ENCODE assay signal across 22 mouse cellular contexts in the genomic region with DNA sequence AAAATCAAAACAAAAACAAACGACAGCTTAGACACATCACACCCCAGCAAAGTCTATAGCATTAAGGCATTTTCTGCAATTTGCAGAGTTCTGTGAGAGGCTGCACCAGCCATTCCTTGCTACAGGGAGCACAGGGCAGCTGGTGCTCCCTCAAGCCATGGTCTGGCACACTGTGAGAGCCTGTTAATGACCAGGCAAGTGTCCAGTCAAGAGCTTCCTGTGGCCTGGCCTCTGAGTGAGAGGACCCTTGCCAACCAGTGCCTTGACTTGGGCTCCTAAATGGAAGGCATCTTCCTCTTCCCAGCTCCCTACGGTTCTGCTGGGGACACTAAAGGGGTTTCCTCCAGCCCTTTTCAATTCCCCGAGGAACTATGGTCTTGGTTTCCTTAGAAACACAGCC. TPM values are rescaled to one million over a fixed set of nuclear protein-coding genes. Genes with fewer than 3 reads are reported as not detected.
DNase-seq lines count a peak whose midpoint lies in the region; ATAC-seq and TF ChIP-seq lines count a peak whose summit lies in the region.
"Had no signal": no experiment of that assay in that cellular context is flagged by ENCODE, and none has a peak within 500 bp of the region (broad histone marks: within the 10 kb centered on the region; RNA-seq: fewer than 3 reads in every experiment).

No protein-coding gene starts in this region.

- H3K9me3 ChIP-seq in hindbrain, postnatal 0 days (ENCODE audit: low read length) = no peaks in the 10 kb centered on the region
- no peaks in the 10 kb centered on the region for H3K9me3 ChIP-seq in hindbrain, embryonic 16.5 days (ENCODE audit: control insufficient read depth, low read length)
- no peaks in the 10 kb centered on the region for H3K9me3 ChIP-seq in limb, embryonic 13.5 days
- no peaks in the 10 kb centered on the region for H3K9me3 ChIP-seq in lung, postnatal 0 days (ENCODE audit: low read length)
- no peaks in the 10 kb centered on the region for H3K9me3 ChIP-seq in heart, embryonic 11.5 days (replicated peaks; ENCODE audit: control insufficient read depth, low read length)
- H3K9me3 ChIP-seq: stomach, embryonic 15.5 days had no signal

- TF ChIP-seq EP300 in lung, postnatal 0 days (IDR thresholded peaks at IDR 0.05) = no peak

- peak; percentile 30 for DNase-seq in hindbrain, postnatal 0 days (ENCODE audit: low spot score)
- DNase-seq in cerebellum, adult 11 months = peak; percentile 47
- DNase-seq in cerebellum, adult 9-10 months = peak; percentile 72
- DNase-seq in lung, postnatal 0 days (ENCODE audit: low spot score) = no peak
- DNase-seq in urinary bladder, postnatal 4 days (ENCODE audit: low spot score in 2 of 2) = no peak
- DNase-seq: heart, adult 2 months; kidney, adult 18-20 months; kidney, postnatal 14 days; lung, adult 18-20 months; lung, postnatal 36 days; spleen, adult 18-20 months; thymus, adult 2 months had no signal

- no peak overlapping the region for H3K4me2 ChIP-seq in hindbrain, postnatal 0 days (ENCODE audit: low read depth, low read length)
- no peak overlapping the region for H3K4me2 ChIP-seq in hindbrain, embryonic 16.5 days (ENCODE audit: low read length)
- no peak overlapping the region for H3K4me2 ChIP-seq in limb, embryonic 13.5 days (replicated peaks)
- no peak overlapping the region for H3K4me2 ChIP-seq in lung, postnatal 0 days (replicated peaks; ENCODE audit: low read depth, low read length)
- H3K4me2 ChIP-seq in heart, embryonic 11.5 days = no peak overlapping the region
- H3K4me2 ChIP-seq: hindbrain, embryonic 14.5 days; stomach, embryonic 15.5 days had no signal

- peak overlapping the region; percentile 52; the same call in 1 of the 2 replicates for H3K27ac ChIP-seq in hindbrain, postnatal 0 days
- no peak overlapping the region for H3K27ac ChIP-seq in hindbrain, embryonic 16.5 days (ENCODE audit: low read depth, low read length)
- no peak overlapping the region for H3K27ac ChIP-seq in limb, embryonic 13.5 days
- no peak overlapping the region for H3K27ac ChIP-seq in lung, postnatal 0 days (ENCODE audit: low read length)
- H3K27ac ChIP-seq in heart, embryonic 11.5 days (ENCODE audit: low read depth, low read length) = no peak overlapping the region
- H3K27ac ChIP-seq: heart, adult 2 months; stomach, embryonic 15.5 days had no signal

- no peak overlapping the region for H3K4me3 ChIP-seq in hindbrain, postnatal 0 days (ENCODE audit: low read length)
- H3K4me3 ChIP-seq in hindbrain, embryonic 16.5 days (ENCODE audit: low read length) = no peak overlapping the region
- no peak overlapping the region for H3K4me3 ChIP-seq in limb, embryonic 13.5 days
- no peak overlapping the region for H3K4me3 ChIP-seq in lung, postnatal 0 days (ENCODE audit: low read depth, low read length)
- H3K4me3 ChIP-seq in heart, embryonic 11.5 days (ENCODE audit: low read depth, low read length) = no peak overlapping the region
- H3K4me3 ChIP-seq: erythroblast, embryonic 14.5 days; heart, adult 2 months; stomach, embryonic 15.5 days had no signal

- TF ChIP-seq CTCF in hindbrain, postnatal 0 days (IDR thresholded peaks at IDR 0.05; ENCODE audit: low read depth) = no peak
- no peak for TF ChIP-seq CTCF in lung, postnatal 0 days (IDR thresholded peaks at IDR 0.05)

- ATAC-seq in hindbrain, postnatal 0 days = no peak
- no peak for ATAC-seq in hindbrain, embryonic 16.5 days
- ATAC-seq in limb, embryonic 13.5 days (ENCODE audit: low FRiP score, low read depth) = no peak
- ATAC-seq in lung, postnatal 0 days = no peak
- ATAC-seq in heart, embryonic 11.5 days (replicated peaks; ENCODE audit: insufficient number of reproducible peaks, low FRiP score, low TSS enrichment) = no peak
- ATAC-seq: Patski had no signal

- 0 out of 2 replicates have a peak, but pooled peaks cover 14% of the 10 kb centered on the region for H3K4me1 ChIP-seq in hindbrain, postnatal 0 days (ENCODE audit: insufficient read depth, low read length)
- peaks cover 5% of the 10 kb centered on the region for H3K4me1 ChIP-seq in hindbrain, embryonic 16.5 days (ENCODE audit: control insufficient read depth, insufficient read depth, low read depth, low read length)
- H3K4me1 ChIP-seq in limb, embryonic 13.5 days = peaks cover 29% of the 10 kb centered on the region
- no peaks in the 10 kb centered on the region for H3K4me1 ChIP-seq in lung, postnatal 0 days (ENCODE audit: insufficient read depth, low read depth, low read length)
- 0 out of 2 replicates have a peak, but pooled peaks cover 3% of the 10 kb centered on the region for H3K4me1 ChIP-seq in heart, embryonic 11.5 days (ENCODE audit: control insufficient read depth, insufficient read depth, low read length)
- H3K4me1 ChIP-seq: stomach, embryonic 15.5 days had no signal

- H3K27me3 ChIP-seq in hindbrain, postnatal 0 days (ENCODE audit: insufficient read depth, low read length) = no peaks in the 10 kb centered on the region
- no peaks in the 10 kb centered on the region for H3K27me3 ChIP-seq in hindbrain, embryonic 16.5 days (replicated peaks; ENCODE audit: control insufficient read depth, insufficient read depth, low read length)
- no peaks in the 10 kb centered on the region for H3K27me3 ChIP-seq in limb, embryonic 13.5 days
- H3K27me3 ChIP-seq in lung, postnatal 0 days (replicated peaks; ENCODE audit: insufficient read depth, low read length) = no peaks in the 10 kb centered on the region
- no peaks in the 10 kb centered on the region for H3K27me3 ChIP-seq in heart, embryonic 11.5 days (ENCODE audit: control insufficient read depth, insufficient read depth, low read length)
- H3K27me3 ChIP-seq: Patski; stomach, embryonic 15.5 days had no signal

- 32% methylated on average over 3 of the region's 3 CpGs for WGBS in hindbrain, postnatal 0 days
- WGBS in hindbrain, embryonic 16.5 days = 47% methylated on average over 3 of the region's 3 CpGs
- WGBS in limb, embryonic 13.5 days = 50% methylated on average over 3 of the region's 3 CpGs
- 50% methylated on average over 3 of the region's 3 CpGs for WGBS in lung, postnatal 0 days
- WGBS in heart, embryonic 11.5 days (ENCODE audit: insufficient replicate concordance) = 52% methylated on average over 3 of the region's 3 CpGs

- H3K36me3 ChIP-seq in hindbrain, postnatal 0 days (ENCODE audit: insufficient read depth, low read length) = no peaks in the 10 kb centered on the region
- no peaks in the 10 kb centered on the region for H3K36me3 ChIP-seq in hindbrain, embryonic 16.5 days (ENCODE audit: control insufficient read depth, insufficient read depth, low read length)
- H3K36me3 ChIP-seq in limb, embryonic 13.5 days = no peaks in the 10 kb centered on the region
- no peaks in the 10 kb centered on the region for H3K36me3 ChIP-seq in lung, postnatal 0 days (ENCODE audit: insufficient read depth, low read length)
- no peaks in the 10 kb centered on the region for H3K36me3 ChIP-seq in heart, embryonic 11.5 days (ENCODE audit: control insufficient read depth, insufficient read depth, low read length)
- H3K36me3 ChIP-seq: stomach, embryonic 15.5 days had no signal

- H3K9ac ChIP-seq in hindbrain, postnatal 0 days (replicated peaks; ENCODE audit: low read length) = no peak overlapping the region
- no peak overlapping the region for H3K9ac ChIP-seq in hindbrain, embryonic 16.5 days (ENCODE audit: low read depth, low read length)
- H3K9ac ChIP-seq in limb, embryonic 13.5 days = peak overlapping the region; percentile 25; the same call in 1 of the 2 replicates
- H3K9ac ChIP-seq in lung, postnatal 0 days (replicated peaks; ENCODE audit: low read depth) = no peak overlapping the region
- H3K9ac ChIP-seq in heart, embryonic 11.5 days (ENCODE audit: low read depth, low read length) = no peak overlapping the region
- H3K9ac ChIP-seq: hindbrain, embryonic 14.5 days; stomach, embryonic 15.5 days had no signal

RNA-seq across cellular contexts. Expression of gene Ocstamp, which starts 13.7 kb away (rescaled TPM):
- total RNA-seq in hindbrain, postnatal 0 days (2014; rRNA removed) = 0.05 TPM in 1 of 2 replicates, not detected in the other
- 0.05 TPM in 1 of 2 replicates, not detected in the other for polyA plus RNA-seq in hindbrain, postnatal 0 days (2015; fragmentation: Nextera tagmentation; extraction: Ambion mirVana)
- polyA plus RNA-seq in hindbrain, embryonic 16.5 days (2015; fragmentation: Nextera tagmentation; extraction: Ambion mirVana) = 0.04 and 0.05 TPM in 2 replicates
- 0.05 TPM in 1 of 2 replicates, not detected in the other for polyA plus RNA-seq in limb, embryonic 13.5 days (2015; fragmentation: Nextera tagmentation; extraction: Ambion mirVana)
- polyA plus RNA-seq in lung, postnatal 0 days (2015; fragmentation: Nextera tagmentation; extraction: Ambion mirVana) = 0.15 and 0.20 TPM in 2 replicates
- polyA plus RNA-seq in heart, embryonic 11.5 days (2014; fragmentation: Nextera tagmentation; extraction: Ambion mirVana) = 0.06 TPM in 1 of 2 replicates, not detected in the other
- total RNA-seq: heart, adult 2 months; left cerebral cortex, postnatal 14 days had no signal
- polyA plus RNA-seq: hindbrain, embryonic 14.5 days; Patski had no signal

RNA-seq across cellular contexts. Expression of gene Zfp334, which starts 25.8 kb away (rescaled TPM):
- total RNA-seq in hindbrain, postnatal 0 days (2014; rRNA removed) = 14.8 and 16.4 TPM in 2 replicates
- polyA plus RNA-seq in hindbrain, postnatal 0 days (2015; fragmentation: Nextera tagmentation; extraction: Ambion mirVana) = 3.7 and 3.9 TPM in 2 replicates
- polyA plus RNA-seq in hindbrain, embryonic 16.5 days (2015; fragmentation: Nextera tagmentation; extraction: Ambion mirVana) = 6.8 and 9.0 TPM in 2 replicates
- 10.0 and 10.4 TPM in 2 replicates for polyA plus RNA-seq in limb, embryonic 13.5 days (2015; fragmentation: Nextera tagmentation; extraction: Ambion mirVana)
- 2.5 and 2.6 TPM in 2 replicates for polyA plus RNA-seq in lung, postnatal 0 days (2015; fragmentation: Nextera tagmentation; extraction: Ambion mirVana)
- 9.2 and 10.7 TPM in 2 replicates for polyA plus RNA-seq in heart, embryonic 11.5 days (2014; fragmentation: Nextera tagmentation; extraction: Ambion mirVana)
- polyA plus RNA-seq: erythroblast, embryonic 14.5 days had no signal

RNA-seq across cellular contexts. Expression of gene Zfp663, which starts 45.4 kb away (rescaled TPM):
- 0.47 and 3.8 TPM in 2 replicates for total RNA-seq in hindbrain, postnatal 0 days (2014; rRNA removed)
- polyA plus RNA-seq in hindbrain, postnatal 0 days (2015; fragmentation: Nextera tagmentation; extraction: Ambion mirVana) = 2.2 and 2.3 TPM in 2 replicates
- 4.5 and 5.5 TPM in 2 replicates for polyA plus RNA-seq in hindbrain, embryonic 16.5 days (2015; fragmentation: Nextera tagmentation; extraction: Ambion mirVana)
- polyA plus RNA-seq in limb, embryonic 13.5 days (2015; fragmentation: Nextera tagmentation; extraction: Ambion mirVana) = 0.31 and 0.75 TPM in 2 replicates
- polyA plus RNA-seq in lung, postnatal 0 days (2015; fragmentation: Nextera tagmentation; extraction: Ambion mirVana) = 1.2 and 2.0 TPM in 2 replicates
- 0.28 and 0.69 TPM in 2 replicates for polyA plus RNA-seq in heart, embryonic 11.5 days (2014; fragmentation: Nextera tagmentation; extraction: Ambion mirVana)
- total RNA-seq: gastrocnemius, adult 8-10 months; heart, adult 2 months; liver, adult 2 months had no signal
- polyA plus RNA-seq: erythroblast, embryonic 14.5 days; heart, adult 2 months; liver, adult 2 months; Patski; thymus, adult 2 months had no signal

RNA-seq across cellular contexts. Expression of gene Slc13a3, which starts 59.1 kb away (rescaled TPM):
- total RNA-seq in hindbrain, postnatal 0 days (2014; rRNA removed) = 25.2 and 29.3 TPM in 2 replicates
- 15.5 and 17.8 TPM in 2 replicates for polyA plus RNA-seq in hindbrain, postnatal 0 days (2015; fragmentation: Nextera tagmentation; extraction: Ambion mirVana)
- polyA plus RNA-seq in hindbrain, embryonic 16.5 days (2015; fragmentation: Nextera tagmentation; extraction: Ambion mirVana) = 11.7 and 13.1 TPM in 2 replicates
- polyA plus RNA-seq in limb, embryonic 13.5 days (2015; fragmentation: Nextera tagmentation; extraction: Ambion mirVana) = 0.13 and 0.15 TPM in 2 replicates
- polyA plus RNA-seq in lung, postnatal 0 days (2015; fragmentation: Nextera tagmentation; extraction: Ambion mirVana) = 0.65 and 0.90 TPM in 2 replicates
- 0.29 and 0.61 TPM in 2 replicates for polyA plus RNA-seq in heart, embryonic 11.5 days (2014; fragmentation: Nextera tagmentation; extraction: Ambion mirVana)

Comparison
In these comparisons a context has a peak if more than half of its experiments do, and no peak if none do; other contexts are left out.
1. DNase-seq: peak in hindbrain, postnatal 0 days (single experiment), cerebellum, adult 11 months (single experiment) and cerebellum, adult 9-10 months (single experiment); none in lung, postnatal 0 days (single experiment) and urinary bladder, postnatal 4 days (0 of 2).